Mouse (Mus musculus) embryonic facial prominence, embryonic 12.5 days (tissue): Measurements from ENCODE around the gene Mrpl41. TPM values are rescaled to one million over a fixed set of nuclear protein-coding genes. Genes with fewer than 3 reads are reported as not detected.

Source experiments
- ATAC-seq: fragments of 200-750 bp; cut with Nextera tagmentation; 2 replicates; pipeline ENCODE4 v1.8.0; 2017; ENCODE audit not compliant: insufficient number of reproducible peaks, insufficient read depth, low FRiP score, low TSS enrichment
- H3K27ac ChIP-seq: fragments of 300-500 bp; sonication (generic); 2 replicates; pipeline ENCODE4 v1.5.1; 2016; ENCODE audit warnings: mild to moderate bottlenecking
- H3K27me3 ChIP-seq: fragments of 300-500 bp; sonication (generic); 2 replicates; pipeline ENCODE4 v1.6.1; 2016; ENCODE audit warnings: mild to moderate bottlenecking, moderate library complexity
- H3K36me3 ChIP-seq: fragments of 300-500 bp; sonication (generic); 2 replicates; pipeline ENCODE4 v1.6.1; 2016; ENCODE audit warnings: mild to moderate bottlenecking
- H3K4me1 ChIP-seq: fragments of 300-500 bp; sonication (generic); 2 replicates; pipeline ENCODE4 v1.6.1; 2016
- H3K4me2 ChIP-seq: fragments of 300-500 bp; sonication (generic); replicated peaks from 2 replicates; pipeline ENCODE4 v1.6.1; 2016; ENCODE audit warnings: mild to moderate bottlenecking, moderate library complexity
- H3K4me3 ChIP-seq: fragments of 300-500 bp; sonication (generic); 2 replicates; pipeline ENCODE4 v1.5.1; 2016; ENCODE audit warnings: mild to moderate bottlenecking
- H3K9ac ChIP-seq: fragments of 300-500 bp; sonication (generic); 2 replicates; pipeline ENCODE4 v1.6.1; 2016; ENCODE audit warnings: mild to moderate bottlenecking, moderate library complexity
- H3K9me3 ChIP-seq: fragments of 300-500 bp; sonication (generic); 2 replicates; pipeline ENCODE4 v1.6.1; 2016; ENCODE audit warnings: mild to moderate bottlenecking, moderate library complexity
- WGBS: fragments of 180-500 bp; shearing (Covaris S2); methylation state at CpG from one replicate; pipeline ENCODE4 v1.1.7; 2016; 5-methylcytosine and 5-hydroxymethylcytosine counted together
- polyA plus RNA-seq: library from polyadenylated mRNA; unstranded; fragments of >200 nt; fragmentation: Nextera tagmentation; extraction: Ambion mirVana; gene quantifications from 2 replicates; pipeline ENCODE4 v1.2.1, GENCODE M21; 2016

The Mrpl41 gene
- polyA plus RNA-seq, result 138 and 144 TPM in 2 replicates

GRCm38 (mm10) chr2:24974906-24975703 lies at the start of gene Mrpl41:
Gene Mrpl41 (minus strand): TSS chr2:24975098.
- Histone ChIP-seq H3K4me2 (peak within 1 kb of the TSS; percentile 94), H3K27me3 (no peaks in the 10 kb centered on the region), H3K4me1 (peaks cover 17% of the 10 kb centered on the region; the same call in 1 of the 2 replicates), H3K9ac (peak within 1 kb of the TSS; percentile 71), H3K4me3 (peak within 1 kb of the TSS; percentile 80), H3K36me3 (peaks cover 32% of the 10 kb centered on the region), H3K27ac (peak within 1 kb of the TSS; percentile 93), H3K9me3 (no peaks in the 10 kb centered on the region)
- peak; percentile 99 for ATAC-seq
- WGBS, result under 1% methylated on average over 64 of the region's 64 CpGs

- H3K9me3 ChIP-seq, result no peaks in the 10 kb centered on the region
- no peaks in the 10 kb centered on the region for H3K4me1 ChIP-seq
- no peak for ATAC-seq
- no peak overlapping the region for H3K9ac ChIP-seq
- H3K4me2 ChIP-seq, result no peak overlapping the region
- H3K27ac ChIP-seq, result no peak overlapping the region
- H3K36me3 ChIP-seq, result no peaks in the 10 kb centered on the region
- H3K27me3 ChIP-seq, result no peaks in the 10 kb centered on the region
- no peak overlapping the region for H3K4me3 ChIP-seq
- 91% methylated on average over 1 of the region's 1 CpGs for WGBS
These were observed 47.8 kb upstream of the Mrpl41 start for GRCm38 (mm10) chr2:25022678-25023077.

- Histone ChIP-seq H3K9me3 (no peaks in the 10 kb centered on the region), H3K4me1 (no peaks in the 10 kb centered on the region), H3K4me3 (no peak overlapping the region), H3K9ac (no peak overlapping the region), H3K27ac (no peak overlapping the region), H3K4me2 (no peak overlapping the region), H3K36me3 (no peaks in the 10 kb centered on the region; the same call in 1 of the 2 replicates), H3K27me3 (no peaks in the 10 kb centered on the region)
- no peak for ATAC-seq
These were observed 33.4 kb upstream of the Mrpl41 start for GRCm38 (mm10) chr2:25008250-25008649.

GRCm38 (mm10) chr2:25006767-25007166 lies 31.9 kb upstream of the Mrpl41 start:
- peaks cover 4% of the 10 kb centered on the region; the same call in 1 of the 2 replicates for H3K36me3 ChIP-seq
- H3K27ac ChIP-seq, result no peak overlapping the region
- H3K4me3 ChIP-seq, result no peak overlapping the region
- H3K9me3 ChIP-seq, result no peaks in the 10 kb centered on the region
- no peak overlapping the region for H3K4me2 ChIP-seq
- ATAC-seq, result no peak
- no peak overlapping the region for H3K9ac ChIP-seq
- no peaks in the 10 kb centered on the region for H3K4me1 ChIP-seq
- 84% methylated on average over 1 of the region's 1 CpGs for WGBS
- H3K27me3 ChIP-seq, result no peaks in the 10 kb centered on the region

- Histone ChIP-seq H3K9ac (no peak overlapping the region), H3K9me3 (no peaks in the 10 kb centered on the region), H3K4me2 (no peak overlapping the region), H3K27me3 (no peaks in the 10 kb centered on the region), H3K4me1 (no peaks in the 10 kb centered on the region), H3K27ac (no peak overlapping the region), H3K4me3 (no peak overlapping the region), H3K36me3 (peaks cover 4% of the 10 kb centered on the region; the same call in 1 of the 2 replicates)
- ATAC-seq, result no peak
- 73% methylated on average over 9 of the region's 9 CpGs for WGBS
These were observed 29.3 kb upstream of the Mrpl41 start for GRCm38 (mm10) chr2:25003946-25004786.

GRCm38 (mm10) chr2:25000544-25001235 lies 25.8 kb upstream of the Mrpl41 start:
- no peak overlapping the region for H3K4me3 ChIP-seq
- ATAC-seq, result no peak
- H3K27me3 ChIP-seq, result no peaks in the 10 kb centered on the region
- peaks cover 4% of the 10 kb centered on the region; the same call in 1 of the 2 replicates for H3K36me3 ChIP-seq
- no peaks in the 10 kb centered on the region for H3K4me1 ChIP-seq
- H3K9me3 ChIP-seq, result no peaks in the 10 kb centered on the region
- WGBS, result 77% methylated on average over 3 of the region's 3 CpGs
- H3K4me2 ChIP-seq, result no peak overlapping the region
- H3K9ac ChIP-seq, result no peak overlapping the region
- no peak overlapping the region for H3K27ac ChIP-seq

GRCm38 (mm10) chr2:24996471-24996870 lies 21.6 kb upstream of the Mrpl41 start:
- 94% methylated on average over 2 of the region's 2 CpGs for WGBS
- no peaks in the 10 kb centered on the region for H3K27me3 ChIP-seq
- no peaks in the 10 kb centered on the region for H3K36me3 ChIP-seq
- no peak overlapping the region for H3K9ac ChIP-seq
- H3K9me3 ChIP-seq, result no peaks in the 10 kb centered on the region
- no peaks in the 10 kb centered on the region for H3K4me1 ChIP-seq
- H3K4me3 ChIP-seq, result no peak overlapping the region
- no peak overlapping the region for H3K4me2 ChIP-seq
- ATAC-seq, result no peak
- no peak overlapping the region for H3K27ac ChIP-seq

- Histone ChIP-seq H3K36me3 (no peaks in the 10 kb centered on the region), H3K27ac (no peak overlapping the region), H3K9me3 (no peaks in the 10 kb centered on the region), H3K4me1 (no peaks in the 10 kb centered on the region), H3K4me3 (no peak overlapping the region), H3K4me2 (no peak overlapping the region), H3K9ac (no peak overlapping the region), H3K27me3 (no peaks in the 10 kb centered on the region)
- WGBS, result 91% methylated on average over 6 of the region's 6 CpGs
- no peak for ATAC-seq
These were observed 20.4 kb upstream of the Mrpl41 start for GRCm38 (mm10) chr2:24995332-24995731.

- H3K4me1 ChIP-seq, result no peaks in the 10 kb centered on the region
- ATAC-seq, result no peak
- no peak overlapping the region for H3K27ac ChIP-seq
- no peak overlapping the region for H3K4me2 ChIP-seq
- H3K27me3 ChIP-seq, result no peaks in the 10 kb centered on the region
- no peaks in the 10 kb centered on the region for H3K36me3 ChIP-seq
- no peak overlapping the region for H3K4me3 ChIP-seq
- no peaks in the 10 kb centered on the region for H3K9me3 ChIP-seq
- H3K9ac ChIP-seq, result no peak overlapping the region
- 67% methylated on average over 2 of the region's 2 CpGs for WGBS
These were observed 12.9 kb upstream of the Mrpl41 start for GRCm38 (mm10) chr2:24987762-24988161.

- H3K27ac ChIP-seq, result no peak overlapping the region
- no peaks in the 10 kb centered on the region for H3K9me3 ChIP-seq
- H3K4me2 ChIP-seq, result no peak overlapping the region
- no peak overlapping the region for H3K4me3 ChIP-seq
- H3K4me1 ChIP-seq, result peaks cover 17% of the 10 kb centered on the region; the same call in 1 of the 2 replicates
- H3K36me3 ChIP-seq, result peaks cover 13% of the 10 kb centered on the region
- H3K27me3 ChIP-seq, result no peaks in the 10 kb centered on the region
- H3K9ac ChIP-seq, result no peak overlapping the region
- 90% methylated on average over 5 of the region's 5 CpGs for WGBS
- no peak for ATAC-seq
These were observed 2.1 kb upstream of the Mrpl41 start for GRCm38 (mm10) chr2:24976960-24977359.

GRCm38 (mm10) chr2:24975704-24976297 lies 903 bp upstream of the Mrpl41 start, which contains the start of gene Pnpla7:
Gene Pnpla7 (plus strand): TSS chr2:24976033.
- Histone ChIP-seq H3K27ac (peak within 1 kb of the TSS; percentile 93), H3K36me3 (peaks cover 25% of the 10 kb centered on the region), H3K27me3 (no peaks in the 10 kb centered on the region), H3K9me3 (no peaks in the 10 kb centered on the region), H3K4me2 (peak within 1 kb of the TSS; percentile 94), H3K4me1 (peaks cover 17% of the 10 kb centered on the region; the same call in 1 of the 2 replicates), H3K9ac (peak within 1 kb of the TSS; percentile 71), H3K4me3 (peak within 1 kb of the TSS; percentile 80)
- peak; percentile 32; the same call in 1 of the 2 replicates for ATAC-seq
- WGBS, result 1% methylated on average over 16 of the region's 16 CpGs
